Mouse (Mus musculus) CH12.LX (cell line): ENCODE results near the gene Thsd4. TPM values are rescaled to one million over a fixed set of nuclear protein-coding genes. Genes with fewer than 3 reads are reported as not detected.

Experiments
- DNase-seq: peaks from one replicate; pipeline ENCODE4 v3.0.0-alpha.2; 2013; ENCODE audit errors: extremely low read depth
- H3K27ac ChIP-seq: 2 replicates; pipeline ENCODE4 v1.5.1; 2012; ENCODE audit warnings: low read depth, mild to moderate bottlenecking, control low read depth, moderate library complexity; ENCODE audit not compliant: insufficient read depth
- H3K27me3 ChIP-seq: replicated peaks from 2 replicates; pipeline ENCODE3; 2012; ENCODE audit warnings: inconsistent platforms
- H3K36me3 ChIP-seq, 2 experiments: replicated peaks in 1 of 2; 2 replicates each; pipeline versions ENCODE3 to v1.6.1; 2012; ENCODE audit warnings: inconsistent platforms in 1 of 2, low read length in 1 of 2, mild to moderate bottlenecking in 1 of 2, mixed read lengths in 1 of 2, moderate library complexity in 1 of 2; ENCODE audit not compliant: control insufficient read depth in 1 of 2, insufficient read depth in 1 of 2
- H3K4me1 ChIP-seq, 2 experiments: 2 replicates each; pipeline ENCODE4 v1.6.1; 2012; ENCODE audit warnings: inconsistent platforms in 1 of 2, moderate library complexity in 1 of 2; ENCODE audit not compliant: insufficient read depth in 2 of 2, control insufficient read depth in 1 of 2
- H3K4me2 ChIP-seq: 2 replicates; pipeline ENCODE4 v1.6.1; 2012; ENCODE audit warnings: low read depth, mild to moderate bottlenecking, control low read depth; ENCODE audit not compliant: poor library complexity, insufficient read depth, severe bottlenecking
- H3K4me3 ChIP-seq, 3 experiments: fragments of 150-350 bp in 1 of 3; sonication (generic) in 1 of 3; replicated peaks in 1 of 3; 2 replicates each; pipeline versions ENCODE3 to v1.5.1; 2011 to 2012; ENCODE audit warnings: low read depth in 2 of 3, low read length in 2 of 3, mild to moderate bottlenecking in 2 of 3, moderate library complexity in 2 of 3, control low read depth in 1 of 3, improper control_type of control experiment in 1 of 3, inconsistent platforms in 1 of 3, mixed read lengths in 1 of 3; ENCODE audit not compliant: poor library complexity in 1 of 3
- H3K79me2 ChIP-seq: replicated peaks from 2 replicates; pipeline ENCODE4 v1.6.1; 2012; ENCODE audit warnings: mild to moderate bottlenecking, moderate library complexity; ENCODE audit not compliant: control insufficient read depth, poor library complexity, insufficient read depth, severe bottlenecking; ENCODE audit errors: extremely low read depth
- H3K9ac ChIP-seq: 2 replicates; pipeline ENCODE4 v1.6.1; 2012; ENCODE audit warnings: low read depth, mild to moderate bottlenecking, control low read depth, moderate library complexity; ENCODE audit not compliant: insufficient read depth
- H3K9me3 ChIP-seq: replicated peaks from 2 replicates; pipeline ENCODE3; 2012; ENCODE audit warnings: low read length, inconsistent platforms, mixed read lengths
- CHD2 ChIP-seq: IDR thresholded peaks from 2 replicates; pipeline ENCODE4 v1.6.1; 2011; ENCODE audit warnings: low read length, improper control_type of control experiment
- E2F4 ChIP-seq: IDR thresholded peaks from 2 replicates; pipeline ENCODE4 v1.6.1; 2011; ENCODE audit warnings: low read depth, low read length, improper control_type of control experiment; ENCODE audit not compliant: insufficient replicate concordance
- EP300 ChIP-seq: IDR thresholded peaks from 2 replicates; pipeline ENCODE4 v1.6.1; 2011; ENCODE audit warnings: low read length, improper control_type of control experiment
- ETS1 ChIP-seq: conservative IDR thresholded peaks from 2 replicates; pipeline ENCODE4 v1.6.1; 2012; ENCODE audit warnings: low read depth, mild to moderate bottlenecking, inconsistent platforms, low read length, improper control_type of control experiment, moderate library complexity
- JUND ChIP-seq: conservative IDR thresholded peaks from 2 replicates; pipeline ENCODE4 v1.6.1; 2011; ENCODE audit warnings: low read depth, low read length, improper control_type of control experiment
- POLR2A ChIP-seq: IDR thresholded peaks from 2 replicates; pipeline ENCODE4 v1.6.1; 2011; ENCODE audit warnings: low read depth, mild to moderate bottlenecking, improper control_type of control experiment, low read length
- POLR2AphosphoS2 ChIP-seq: IDR thresholded peaks from 2 replicates; pipeline ENCODE4 v1.6.1; 2011; ENCODE audit warnings: low read depth, low read length, improper control_type of control experiment
- RAD21 ChIP-seq: IDR thresholded peaks from 2 replicates; pipeline ENCODE4 v1.6.1; 2011; ENCODE audit warnings: low read depth, mild to moderate bottlenecking, low read length, improper control_type of control experiment, moderate library complexity
- USF2 ChIP-seq: conservative IDR thresholded peaks from 2 replicates; pipeline ENCODE4 v1.6.1; 2011; ENCODE audit warnings: low read depth, low read length, improper control_type of control experiment
- ZKSCAN1 ChIP-seq: IDR thresholded peaks from 2 replicates; pipeline ENCODE4 v1.6.1; 2012; ENCODE audit warnings: low read depth, inconsistent platforms, low read length, improper control_type of control experiment, borderline replicate concordance
- ZMIZ1 ChIP-seq: IDR thresholded peaks from 2 replicates; pipeline ENCODE4 v1.6.1; 2012; ENCODE audit warnings: low read depth, mild to moderate bottlenecking, inconsistent platforms, low read length, improper control_type of control experiment
- dilution Hi-C: fragments of 300-500 bp; cut with MboI; formaldehyde crosslinking; loops from 2 replicates; pipeline ENCODE4 v1.14.3; 2020; ENCODE audit warnings: low sequenced_read_pairs; ENCODE audit not compliant: extremely low pct_unique_long_range_greater_than_20kb, extremely low pct_ligation_motif_present
- in situ Hi-C: fragments of 300-500 bp; cut with MboI; formaldehyde crosslinking; loops from 3 replicates; pipeline ENCODE4 v1.14.3; 2019; ENCODE audit warnings: low sequenced_read_pairs, low pct_ligation_motif_present, low pct_unique_long_range_greater_than_20kb, mixed read lengths
- polyA plus RNA-seq: library from polyadenylated mRNA; unstranded; fragments of >175 nt; gene quantifications from 2 replicates; pipeline ENCODE4 v1.2.1, GENCODE M21; 2012; ENCODE audit warnings: low read depth; ENCODE audit not compliant: insufficient read length
- total RNA-seq, 2 experiments: library from RNA; depleted of rRNA; stranded (reverse); fragments of 300-350 nt in 1 of 2; fragments of >200 nt in 1 of 2; gene quantifications; 2 replicates each; pipeline ENCODE4 v1.2.3; 2012 to 2014

Thsd4 gene
- total and polyA plus RNA-seq, 3 experiments: not detected

DNA sequence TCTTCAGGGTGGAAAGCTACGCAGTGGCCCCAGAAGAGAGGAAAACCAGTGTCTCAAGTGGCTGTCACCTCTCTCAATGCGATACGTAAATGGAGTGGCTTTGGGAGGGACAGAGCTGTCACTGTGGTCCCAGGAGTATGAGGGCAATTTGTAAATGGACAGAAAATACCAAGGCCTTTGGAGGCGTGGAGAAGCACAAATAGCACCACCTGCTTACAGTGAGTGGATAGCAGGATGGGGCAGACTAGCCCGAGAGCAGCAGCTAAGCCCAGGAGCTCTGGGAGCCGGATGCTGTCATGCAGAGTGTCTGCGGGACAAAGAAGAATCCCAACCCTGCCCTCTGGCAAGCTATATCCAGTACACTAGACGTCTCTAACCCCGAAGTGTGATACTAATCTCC lies 397.7 kb downstream of the Thsd4 start:
- no peak overlapping the region for H3K4me2 ChIP-seq
- no peak for TF ChIP-seq E2F4
- no peak for TF ChIP-seq ZMIZ1
- H3K9me3 ChIP-seq: no peaks in the 10 kb centered on the region
- DNase-seq: no peak
- H3K4me3 ChIP-seq: no peak overlapping the region
- no peaks in the 10 kb centered on the region for H3K79me2 ChIP-seq
- H3K36me3 ChIP-seq: no peaks in the 10 kb centered on the region
- H3K27ac ChIP-seq: no peak overlapping the region
- no peaks in the 10 kb centered on the region for H3K27me3 ChIP-seq
- H3K4me1 ChIP-seq: no peaks in the 10 kb centered on the region
- dilution Hi-C loops: no loop called here
- H3K9ac ChIP-seq: no peak overlapping the region
- in situ Hi-C loops: no loop called here

- Histone ChIP-seq H3K4me2 (no peak overlapping the region), H3K27me3 (no peaks in the 10 kb centered on the region), H3K9ac (no peak overlapping the region), H3K79me2 (no peaks in the 10 kb centered on the region), H3K9me3 (no peaks in the 10 kb centered on the region), H3K4me1 (no peaks in the 10 kb centered on the region), H3K36me3 (no peaks in the 10 kb centered on the region), H3K4me3 (no peak overlapping the region), H3K27ac (no peak overlapping the region)
- dilution Hi-C loops: no loop called here
- in situ Hi-C loops: no loop called here
- no peak for TF ChIP-seq USF2
- TF ChIP-seq RAD21: no peak
- TF ChIP-seq POLR2AphosphoS2: no peak
- DNase-seq: no peak
Observed at GRCm38 (mm10) chr9:60123066-60123465, 398.8 kb downstream of the Thsd4 start.

GRCm38 (mm10) chr9:60119846-60120245 lies 402.0 kb downstream of the Thsd4 start:
- H3K4me2 ChIP-seq: no peak overlapping the region
- dilution Hi-C loops (no loop called here), in situ Hi-C loops (no loop called here)
- H3K4me1 ChIP-seq: no peaks in the 10 kb centered on the region
- H3K9me3 ChIP-seq: no peaks in the 10 kb centered on the region
- TF ChIP-seq ETS1 (no peak), RAD21 (no peak), EP300 (no peak)
- H3K27me3 ChIP-seq: no peaks in the 10 kb centered on the region
- H3K27ac ChIP-seq: no peak overlapping the region
- H3K4me3 ChIP-seq: no peak overlapping the region
- no peaks in the 10 kb centered on the region for H3K79me2 ChIP-seq
- DNase-seq: no peak
- no peak overlapping the region for H3K9ac ChIP-seq
- no peaks in the 10 kb centered on the region for H3K36me3 ChIP-seq

GRCm38 (mm10) chr9:60117831-60118230 lies 404.0 kb downstream of the Thsd4 start:
- H3K9me3 ChIP-seq: no peaks in the 10 kb centered on the region
- dilution Hi-C loops (no loop called here), in situ Hi-C loops (no loop called here)
- no peak overlapping the region for H3K4me2 ChIP-seq
- no peak for DNase-seq
- H3K4me1 ChIP-seq: no peaks in the 10 kb centered on the region
- no peak overlapping the region for H3K9ac ChIP-seq
- no peak for TF ChIP-seq RAD21
- TF ChIP-seq ZKSCAN1: no peak
- no peak for TF ChIP-seq ZMIZ1
- no peak for TF ChIP-seq CHD2
- no peak for TF ChIP-seq JUND
- no peak for TF ChIP-seq POLR2AphosphoS2
- no peak for TF ChIP-seq POLR2A
- H3K4me3 ChIP-seq: no peak overlapping the region
- no peaks in the 10 kb centered on the region for H3K27me3 ChIP-seq
- H3K79me2 ChIP-seq: no peaks in the 10 kb centered on the region
- H3K27ac ChIP-seq: no peak overlapping the region
- H3K36me3 ChIP-seq: no peaks in the 10 kb centered on the region
